Mouse (Mus musculus) heart, adult 2 months (tissue): ENCODE results near the gene Krt1.

Source experiments
- CTCF ChIP-seq: fragments of 200-600 bp; IDR thresholded peaks from 2 replicates; pipeline ENCODE4 v1.8.1; 2022; ENCODE audit warnings: antibody characterized with exemption, mild to moderate bottlenecking, moderate library complexity
- POLR2A ChIP-seq: fragments of 200-500 bp; IDR thresholded peaks from 2 replicates; pipeline ENCODE4 v1.6.1; 2011; ENCODE audit warnings: mild to moderate bottlenecking, low read depth, low read length, control low read depth; ENCODE audit not compliant: insufficient read depth

DNA sequence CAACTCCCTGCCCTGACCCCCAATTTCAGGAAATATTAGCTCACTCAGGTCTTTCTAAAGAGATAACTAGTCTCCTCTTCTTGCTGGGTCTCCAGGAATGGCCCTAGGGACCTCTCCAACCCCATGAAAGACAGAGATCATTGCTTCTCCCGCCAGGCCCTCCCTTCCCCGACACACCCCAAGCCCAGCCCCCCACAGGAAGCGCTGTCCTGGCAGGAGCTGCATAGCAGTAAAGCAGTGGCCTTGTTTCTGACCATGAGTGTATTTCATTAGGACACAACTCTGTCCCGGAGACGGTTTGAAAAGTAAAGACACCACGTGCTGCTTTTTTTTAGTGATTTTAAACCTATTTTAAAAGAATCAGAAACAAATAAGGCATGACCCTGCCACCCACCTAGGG lies 17.5 kb downstream of the Krt1 start:
- TF ChIP-seq CTCF (no peak), POLR2A (no peak)
